Mouse (Mus musculus) liver, embryonic 15.5 days (tissue): ENCODE measurements around the gene Napa. TPM values are rescaled to one million over a fixed set of nuclear protein-coding genes. Genes with fewer than 3 reads are reported as not detected.
A peak's percentile ranks its signal among the peaks of the same experiment; 100 is the strongest.

ENCODE experiments used
- ATAC-seq: fragments of 200-750 bp; cut with Nextera tagmentation; 2 replicates; pipeline ENCODE4 v1.8.0; 2017; ENCODE audit warnings: moderate number of reproducible peaks, mild to moderate bottlenecking, moderate library complexity; ENCODE audit not compliant: insufficient read depth
- H3K27ac ChIP-seq: fragments of 300-500 bp; sonication (generic); replicated peaks from 2 replicates; pipeline ENCODE4 v1.5.1; 2015; ENCODE audit warnings: mild to moderate bottlenecking, inconsistent platforms
- H3K27me3 ChIP-seq: fragments of 300-500 bp; sonication (generic); 2 replicates; pipeline ENCODE4 v1.6.1; 2015; ENCODE audit warnings: mild to moderate bottlenecking, inconsistent platforms
- H3K36me3 ChIP-seq: fragments of 300-500 bp; sonication (generic); replicated peaks from 2 replicates; pipeline ENCODE4 v1.6.1; 2015; ENCODE audit warnings: moderate library complexity, mild to moderate bottlenecking, inconsistent platforms
- H3K4me1 ChIP-seq: fragments of 300-500 bp; sonication (generic); replicated peaks from 2 replicates; pipeline ENCODE4 v1.6.1; 2015; ENCODE audit warnings: inconsistent platforms
- H3K4me2 ChIP-seq: fragments of 300-500 bp; sonication (generic); 2 replicates; pipeline ENCODE4 v1.6.1; 2015; ENCODE audit warnings: moderate library complexity, mild to moderate bottlenecking, inconsistent platforms
- H3K4me3 ChIP-seq: fragments of 300-500 bp; sonication (generic); replicated peaks from 2 replicates; pipeline ENCODE4 v1.5.1; 2015; ENCODE audit warnings: mild to moderate bottlenecking, inconsistent platforms
- H3K9ac ChIP-seq: fragments of 300-500 bp; sonication (generic); 2 replicates; pipeline ENCODE4 v1.6.1; 2015; ENCODE audit warnings: moderate library complexity, mild to moderate bottlenecking, inconsistent platforms
- H3K9me3 ChIP-seq: fragments of 300-500 bp; sonication (generic); replicated peaks from 2 replicates; pipeline ENCODE4 v1.6.1; 2016; ENCODE audit warnings: inconsistent platforms
- whole genome bisulfite sequencing: fragments of 180-500 bp; shearing (Covaris S2); methylation state at CpG from one replicate; pipeline ENCODE4 v1.1.7; 2015; ENCODE audit warnings: mixed read lengths; ENCODE audit not compliant: insufficient replicate concordance; 5-methylcytosine and 5-hydroxymethylcytosine counted together
- polyA plus RNA-seq: library from polyadenylated mRNA; unstranded; fragments of >200 nt; fragmentation: Nextera tagmentation; extraction: Ambion mirVana; gene quantifications from 2 replicates; pipeline ENCODE4 v1.2.1, GENCODE M21; 2015

Napa gene
- polyA plus RNA-seq, 1 experiment from 2014 or later, result 159 TPM

DNA sequence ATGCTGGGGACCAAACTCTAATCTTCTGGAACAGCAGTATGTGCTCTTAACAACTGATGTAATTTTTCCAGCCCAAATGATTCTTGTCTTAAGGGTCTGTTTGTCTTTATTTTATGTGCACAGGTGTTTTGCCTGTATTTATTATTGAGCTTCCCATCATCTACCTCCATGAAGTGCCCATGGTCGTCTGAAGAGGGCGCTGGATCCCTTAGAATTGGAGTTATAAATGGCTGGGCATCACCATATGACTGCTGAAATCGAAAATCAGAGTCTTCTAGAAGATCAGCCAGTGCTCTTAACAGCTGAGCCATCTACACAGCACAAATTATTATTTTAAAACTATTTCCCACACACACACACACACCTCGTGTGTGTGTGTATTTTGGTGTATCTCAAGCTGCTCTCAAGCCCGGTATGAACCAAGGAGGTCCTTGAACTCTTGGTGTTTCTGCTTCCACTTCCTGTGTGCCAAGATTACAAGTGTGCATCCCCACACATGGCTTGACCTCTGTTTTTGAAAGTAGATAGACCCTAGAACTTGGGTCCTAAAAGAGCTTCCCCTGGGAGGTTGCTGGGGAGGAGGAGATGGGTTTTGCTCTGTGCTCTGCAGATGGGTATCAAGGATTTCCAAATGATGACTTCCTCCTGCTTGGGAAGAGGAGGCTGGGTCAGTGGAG is 41.7 kb upstream of the Napa start:
- WGBS, result 13% methylated on average over 5 of the region's 5 CpGs
- Histone ChIP-seq H3K27ac (no peak overlapping the region; the same call in 1 of the 2 replicates), H3K36me3 (no peaks in the 10 kb centered on the region), H3K27me3 (peaks cover 19% of the 10 kb centered on the region), H3K9me3 (peaks cover 2% of the 10 kb centered on the region; the same call in 1 of the 2 replicates), H3K9ac (no peak overlapping the region), H3K4me1 (peaks cover 26% of the 10 kb centered on the region), H3K4me3 (no peak overlapping the region), H3K4me2 (no peak overlapping the region)
- no peak for ATAC-seq

DNA sequence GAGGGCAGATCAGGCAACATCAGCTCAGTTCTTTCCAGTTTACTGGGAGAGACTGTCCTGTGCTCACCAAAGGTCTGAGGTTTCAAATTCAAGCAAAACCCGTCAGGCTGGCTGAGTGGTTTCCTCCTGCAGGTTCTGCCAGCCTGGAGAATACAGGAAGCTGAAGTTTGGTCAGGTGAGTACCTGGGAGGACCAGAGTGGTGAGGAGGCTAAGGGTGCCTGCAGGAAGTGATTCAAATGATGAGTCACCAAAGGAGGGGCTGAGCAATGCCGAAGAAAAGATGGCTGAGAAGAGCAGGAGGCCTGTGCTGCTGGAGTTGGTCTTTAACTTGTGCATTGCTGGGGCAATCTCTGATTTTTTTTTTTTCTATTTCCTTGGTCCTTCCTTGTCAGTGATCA is 41.1 kb upstream of the Napa start:
- Histone ChIP-seq H3K4me1 (peaks cover 26% of the 10 kb centered on the region), H3K27ac (no peak overlapping the region; the same call in 1 of the 2 replicates)
- ATAC-seq, result no peak

DNA sequence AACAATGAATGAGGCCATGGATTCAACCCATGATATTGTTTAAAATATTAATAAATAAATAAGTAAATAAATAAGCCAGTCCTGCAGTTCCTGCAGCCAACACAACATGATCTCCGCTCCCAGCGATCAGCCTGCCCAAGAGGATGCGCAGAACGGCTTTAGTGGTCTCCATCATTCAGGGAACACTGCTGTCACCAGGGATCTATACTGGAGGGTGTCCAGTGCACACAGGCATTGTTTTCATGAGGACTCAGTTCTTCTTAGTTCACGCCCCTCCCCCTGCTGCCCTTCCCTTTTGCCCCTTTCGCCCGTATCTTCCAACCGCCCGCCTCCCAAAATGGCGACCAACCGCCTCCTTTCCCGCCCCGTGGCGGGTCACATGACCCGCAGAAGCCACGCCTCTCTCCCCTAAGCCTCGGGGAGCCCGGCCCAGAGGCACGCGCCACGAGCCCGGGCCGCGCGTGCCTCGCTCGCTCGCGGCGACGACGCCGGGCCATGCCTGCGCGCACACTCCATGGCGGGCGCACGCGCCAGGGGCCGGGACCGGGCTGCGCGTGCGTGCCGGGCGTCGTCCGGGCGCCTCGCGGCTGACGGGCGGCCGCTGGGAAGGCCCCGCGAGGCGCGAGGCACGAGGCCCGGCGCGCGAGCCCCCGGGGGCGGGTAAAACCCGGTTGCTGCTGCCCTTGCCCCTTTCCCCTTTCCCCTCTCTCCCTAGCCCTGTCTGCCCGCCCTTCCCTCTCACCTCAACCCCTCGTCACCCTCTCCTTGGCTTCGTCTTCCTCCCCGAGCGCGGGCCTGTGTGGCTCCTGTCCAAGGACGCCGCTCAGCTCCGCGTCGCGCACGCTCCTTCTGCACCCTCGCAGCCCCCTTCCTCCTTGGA is 36.8 kb upstream of the Napa start, which contains the start of gene Zfp541:
Zfp541 (plus strand) TSS at position 596 of the 880 bp plus-strand sequence.
- Histone ChIP-seq H3K27ac (no peak within 1 kb of the TSS), H3K9me3 (peaks cover 6% of the 10 kb centered on the region; the same call in 1 of the 2 replicates), H3K9ac (no peak within 1 kb of the TSS), H3K36me3 (no peaks in the 10 kb centered on the region), H3K4me2 (peak within 1 kb of the TSS; percentile 10; the same call in 1 of the 2 replicates), H3K4me3 (no peak within 1 kb of the TSS), H3K27me3 (peaks cover 25% of the 10 kb centered on the region), H3K4me1 (peaks cover 12% of the 10 kb centered on the region; the same call in 1 of the 2 replicates)
- no peak for ATAC-seq
- WGBS, result 46% methylated on average over 80 of the region's 80 CpGs

More for the DNA sequence above, 41.1 kb upstream of the Napa start:
- Histone ChIP-seq H3K4me2 (no peak overlapping the region), H3K36me3 (no peaks in the 10 kb centered on the region), H3K9ac (no peak overlapping the region), H3K9me3 (peaks cover 6% of the 10 kb centered on the region; the same call in 1 of the 2 replicates), H3K27me3 (peaks cover 25% of the 10 kb centered on the region), H3K4me3 (no peak overlapping the region)
- 44% methylated on average over 2 of the region's 2 CpGs for WGBS

DNA sequence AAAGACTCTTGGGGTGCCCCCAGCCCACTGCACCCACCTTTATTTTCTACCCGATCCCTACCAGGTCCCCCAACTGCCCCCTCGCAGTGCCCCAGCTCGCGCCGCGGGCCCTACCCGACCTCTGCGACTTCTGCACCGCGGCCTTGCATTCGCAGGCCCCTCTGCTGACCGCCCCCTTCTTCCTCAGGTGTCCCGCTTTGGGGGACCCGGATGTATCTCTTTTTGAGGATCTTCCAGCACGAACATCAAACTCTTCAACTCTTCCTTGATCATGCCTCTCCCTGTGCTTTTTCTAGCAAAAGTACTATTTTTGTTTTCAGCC is 36.2 kb upstream of the Napa start:
- Histone ChIP-seq H3K9ac (no peak overlapping the region), H3K9me3 (peaks cover 6% of the 10 kb centered on the region; the same call in 1 of the 2 replicates), H3K27ac (no peak overlapping the region), H3K4me1 (peaks cover 8% of the 10 kb centered on the region; the same call in 1 of the 2 replicates), H3K36me3 (no peaks in the 10 kb centered on the region), H3K4me2 (no peak overlapping the region), H3K4me3 (no peak overlapping the region), H3K27me3 (peaks cover 25% of the 10 kb centered on the region)
- ATAC-seq, result no peak
- WGBS, result 64% methylated on average over 15 of the region's 15 CpGs

DNA sequence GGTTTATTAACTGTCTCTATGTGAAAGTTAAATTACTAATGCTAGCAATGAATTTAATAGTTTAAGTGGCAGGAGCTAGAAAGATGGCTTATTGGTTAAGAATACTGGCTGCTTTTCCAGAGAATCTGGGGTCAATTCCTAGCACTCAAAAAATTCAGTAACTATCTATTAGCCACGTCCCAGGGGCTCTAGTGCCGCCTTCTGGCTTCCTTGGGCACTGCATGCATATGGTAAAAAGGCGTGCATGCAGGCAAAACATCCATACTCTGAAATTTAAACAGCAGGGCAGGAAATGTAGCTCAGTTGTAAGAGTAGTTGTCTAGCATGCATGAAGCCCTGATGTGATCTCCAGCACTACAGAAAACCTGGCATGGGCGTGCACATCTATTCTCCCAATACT is 34.8 kb upstream of the Napa start:
- no peak overlapping the region for H3K4me2 ChIP-seq
- peaks cover 8% of the 10 kb centered on the region; the same call in 1 of the 2 replicates for H3K4me1 ChIP-seq
- H3K27ac ChIP-seq, result no peak overlapping the region
- H3K9me3 ChIP-seq, result peaks cover 6% of the 10 kb centered on the region; the same call in 1 of the 2 replicates
- 33% methylated on average over 4 of the region's 4 CpGs for WGBS
- H3K9ac ChIP-seq, result no peak overlapping the region
- no peak for ATAC-seq
- H3K27me3 ChIP-seq, result peaks cover 20% of the 10 kb centered on the region
- H3K36me3 ChIP-seq, result no peaks in the 10 kb centered on the region
- no peak overlapping the region for H3K4me3 ChIP-seq

DNA sequence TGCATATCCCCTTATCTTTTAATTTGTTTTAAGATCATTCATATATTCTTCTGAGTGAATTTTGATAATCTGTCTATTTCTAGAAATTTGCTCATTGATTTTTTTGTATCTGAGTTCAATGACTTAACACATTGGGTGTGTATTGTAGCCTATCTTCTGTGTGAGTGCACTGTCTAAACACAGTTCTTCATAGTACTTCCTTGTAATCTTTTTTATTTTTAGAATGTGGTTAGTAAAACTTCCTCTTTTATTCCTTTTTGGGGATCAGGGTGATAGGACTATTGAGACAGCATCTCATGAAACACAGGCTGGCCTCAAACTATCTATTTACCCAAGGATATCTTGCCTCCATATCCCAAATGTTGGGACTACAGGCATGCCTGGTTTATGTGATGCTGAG is 27.4 kb upstream of the Napa start:
- ATAC-seq, result no peak
- Histone ChIP-seq H3K4me1 (peaks cover 7% of the 10 kb centered on the region; the same call in 1 of the 2 replicates), H3K9ac (no peak overlapping the region), H3K36me3 (no peaks in the 10 kb centered on the region), H3K9me3 (no peaks in the 10 kb centered on the region), H3K27me3 (no peaks in the 10 kb centered on the region; the same call in 1 of the 2 replicates), H3K4me2 (no peak overlapping the region), H3K4me3 (no peak overlapping the region), H3K27ac (no peak overlapping the region)

DNA sequence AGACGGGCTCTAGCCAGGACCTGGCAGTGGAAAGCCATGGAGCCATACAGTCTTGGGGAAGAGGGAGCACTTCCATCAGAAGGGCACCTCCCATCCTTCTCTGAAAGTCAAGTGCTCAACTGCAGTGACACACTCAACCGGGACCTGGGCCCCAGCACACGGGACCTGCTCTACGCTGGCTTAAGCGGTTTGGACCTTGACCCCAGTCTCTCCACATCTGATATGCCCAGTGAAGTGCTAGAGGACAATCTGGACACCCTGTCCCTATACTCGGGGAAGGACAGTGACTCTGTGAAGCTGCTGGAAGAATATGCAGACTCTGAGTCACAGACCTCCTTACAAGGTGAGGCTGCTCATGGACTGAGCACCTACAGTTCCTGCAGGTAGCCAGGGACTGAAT is 26.4 kb upstream of the Napa start:
- no peaks in the 10 kb centered on the region for H3K9me3 ChIP-seq
- H3K9ac ChIP-seq, result no peak overlapping the region
- ATAC-seq, result peak; percentile 58
- 58% methylated on average over 6 of the region's 6 CpGs for WGBS
- H3K4me1 ChIP-seq, result peaks cover 7% of the 10 kb centered on the region; the same call in 1 of the 2 replicates
- no peaks in the 10 kb centered on the region for H3K36me3 ChIP-seq
- H3K4me3 ChIP-seq, result no peak overlapping the region
- H3K4me2 ChIP-seq, result no peak overlapping the region
- H3K27me3 ChIP-seq, result no peaks in the 10 kb centered on the region; the same call in 1 of the 2 replicates
- H3K27ac ChIP-seq, result no peak overlapping the region

DNA sequence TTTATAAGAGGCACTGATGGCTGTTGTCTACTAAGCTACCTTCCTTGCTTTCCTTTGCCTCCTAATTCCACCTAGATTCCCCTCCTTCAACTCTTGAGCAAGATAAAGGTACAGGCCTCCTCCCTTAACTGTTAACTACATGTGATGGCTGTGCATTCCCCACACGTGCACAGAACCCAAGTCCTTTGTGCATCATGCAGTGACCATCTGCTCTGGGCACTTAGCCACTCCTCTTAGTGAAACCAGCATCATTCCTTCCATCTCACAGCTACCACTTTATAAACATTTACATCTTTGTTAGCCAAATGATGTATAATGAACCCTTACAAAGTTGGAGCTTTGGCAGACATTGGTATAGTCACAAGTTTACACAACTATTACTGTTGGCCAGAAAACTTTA is 18.3 kb upstream of the Napa start:
- Histone ChIP-seq H3K4me2 (no peak overlapping the region), H3K4me1 (no peaks in the 10 kb centered on the region), H3K27ac (no peak overlapping the region), H3K4me3 (no peak overlapping the region), H3K27me3 (peaks cover 10% of the 10 kb centered on the region; the same call in 1 of the 2 replicates), H3K9ac (no peak overlapping the region), H3K9me3 (no peaks in the 10 kb centered on the region), H3K36me3 (no peaks in the 10 kb centered on the region)
- WGBS, result 49% methylated on average over 1 of the region's 1 CpGs
- ATAC-seq, result no peak

DNA sequence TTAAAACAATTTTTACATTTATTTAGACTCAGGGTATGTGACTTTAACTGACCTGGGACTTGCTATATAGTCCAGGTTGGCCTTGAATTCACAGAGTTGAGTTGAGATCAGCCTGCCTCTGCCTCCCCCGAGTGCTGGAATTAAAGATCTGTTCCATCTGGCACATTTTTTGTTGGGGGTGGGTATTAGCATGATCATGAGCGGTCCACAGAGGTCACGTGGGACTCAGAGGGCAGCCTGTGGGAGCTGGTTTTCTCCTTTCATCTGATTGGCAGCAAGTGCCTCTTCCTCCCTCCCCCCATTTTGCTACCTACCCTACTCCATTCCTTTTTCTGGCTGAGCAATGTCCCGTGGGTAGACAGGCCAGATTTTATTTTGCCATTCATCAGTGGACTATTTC is 17.7 kb upstream of the Napa start:
- 50% methylated on average over 4 of the region's 4 CpGs for WGBS
- Histone ChIP-seq H3K36me3 (no peaks in the 10 kb centered on the region), H3K27ac (no peak overlapping the region), H3K27me3 (peaks cover 10% of the 10 kb centered on the region; the same call in 1 of the 2 replicates), H3K4me3 (no peak overlapping the region), H3K4me1 (no peaks in the 10 kb centered on the region), H3K9me3 (no peaks in the 10 kb centered on the region), H3K4me2 (no peak overlapping the region), H3K9ac (no peak overlapping the region)
- no peak for ATAC-seq

DNA sequence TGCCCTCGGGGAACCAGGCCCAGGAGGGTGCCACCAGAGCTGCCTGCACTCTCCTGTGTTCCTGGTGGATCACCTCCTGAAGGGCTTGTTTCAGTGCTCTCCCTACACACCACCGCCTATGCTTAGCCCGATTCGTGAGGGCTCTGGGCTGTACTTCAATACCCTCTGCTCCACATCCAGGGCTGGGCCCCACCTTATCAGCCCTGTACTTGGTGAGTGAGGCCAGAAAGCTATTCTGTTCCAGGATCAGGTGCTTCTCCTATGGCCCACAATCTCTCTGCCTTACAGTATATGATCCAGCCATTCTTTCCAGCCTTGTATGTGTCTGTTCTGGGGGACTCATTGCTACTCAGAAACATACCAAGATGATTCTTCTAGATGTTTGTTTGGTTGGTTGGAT is 14.9 kb upstream of the Napa start:
- H3K9me3 ChIP-seq, result no peaks in the 10 kb centered on the region
- H3K9ac ChIP-seq, result no peak overlapping the region
- no peaks in the 10 kb centered on the region for H3K4me1 ChIP-seq
- no peak overlapping the region for H3K4me3 ChIP-seq
- ATAC-seq, result no peak
- peaks cover 10% of the 10 kb centered on the region; the same call in 1 of the 2 replicates for H3K27me3 ChIP-seq
- H3K27ac ChIP-seq, result no peak overlapping the region
- H3K4me2 ChIP-seq, result no peak overlapping the region
- H3K36me3 ChIP-seq, result no peaks in the 10 kb centered on the region
- WGBS, result 47% methylated on average over 4 of the region's 4 CpGs

DNA sequence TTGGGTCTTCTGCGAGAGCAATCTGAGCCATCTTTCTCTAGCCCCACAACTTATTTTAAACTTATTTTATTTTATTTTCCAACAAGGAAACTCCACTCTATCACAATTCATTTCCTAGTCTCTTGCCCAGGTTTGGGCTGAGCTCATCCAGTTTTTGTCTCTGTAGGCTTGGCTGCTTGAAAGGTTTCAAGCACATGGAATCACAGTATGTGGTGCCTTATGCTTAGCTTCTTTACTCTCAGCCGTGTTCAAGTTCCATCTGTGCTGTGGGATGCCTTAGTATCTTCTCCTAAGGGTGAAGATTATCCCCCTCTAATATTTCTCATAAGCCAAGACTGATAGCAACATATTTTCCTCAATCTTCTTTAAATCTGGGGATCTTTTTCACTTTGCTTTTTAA is 10.7 kb upstream of the Napa start:
- H3K27me3 ChIP-seq, result peaks cover 13% of the 10 kb centered on the region
- H3K4me1 ChIP-seq, result no peaks in the 10 kb centered on the region
- no peak overlapping the region for H3K9ac ChIP-seq
- no peaks in the 10 kb centered on the region for H3K9me3 ChIP-seq
- H3K27ac ChIP-seq, result no peak overlapping the region
- H3K4me2 ChIP-seq, result no peak overlapping the region
- ATAC-seq, result no peak
- WGBS, result 48% methylated on average over 2 of the region's 2 CpGs
- no peak overlapping the region for H3K4me3 ChIP-seq
- H3K36me3 ChIP-seq, result no peaks in the 10 kb centered on the region
